Mouse (Mus musculus): ENCODE results near the gene Pcnt. TPM values are rescaled to one million over a fixed set of nuclear protein-coding genes. Genes with fewer than 3 reads are reported as not detected.
A peak's percentile ranks its signal among the peaks of the same experiment; 100 is the strongest.

Gene Pcnt
- polyA plus RNA-seq, 1 experiment from 2014 or later = 18.5 TPM

- ATAC-seq = peak; percentile 15; the same call in 1 of the 2 replicates
- H3K27me3 ChIP-seq (replicated peaks; ENCODE audit: insufficient read depth, low read length) = no peaks in the 10 kb centered on the region
- no peak within 1 kb of the TSS; the same call in 1 of the 2 replicates for H3K4me2 ChIP-seq (replicated peaks; ENCODE audit: low read depth, low read length)
- peaks cover 15% of the 10 kb centered on the region; the same call in 1 of the 2 replicates for H3K4me1 ChIP-seq (ENCODE audit: insufficient read depth, low read depth, low read length)
- TF ChIP-seq EP300 (IDR thresholded peaks at IDR 0.05) = no peak
- TF ChIP-seq CTCF (IDR thresholded peaks at IDR 0.05) = no peak
- peak within 1 kb of the TSS; percentile 87 for H3K27ac ChIP-seq (ENCODE audit: low read length)
- no peak within 1 kb of the TSS for H3K9ac ChIP-seq (replicated peaks; ENCODE audit: low read depth)
- H3K9me3 ChIP-seq (ENCODE audit: low read length) = no peaks in the 10 kb centered on the region
- no peaks in the 10 kb centered on the region for H3K36me3 ChIP-seq (ENCODE audit: insufficient read depth, low read length)
- 44% methylated on average over 5 of the region's 5 CpGs for WGBS
- no peak within 1 kb of the TSS for H3K4me3 ChIP-seq (ENCODE audit: low read depth, low read length)
- peak; percentile 61 for DNase-seq (ENCODE audit: low spot score)
These were observed 6.3 kb upstream of the Pcnt start, which contains the start of gene 2610028H24Rik for GRCm38 (mm10) chr10:76448851-76449250. Gene 2610028H24Rik (plus strand): TSS chr10:76449081.

GRCm38 (mm10) chr10:76447406-76448229, 5.0 kb upstream of the Pcnt start:
- Histone ChIP-seq H3K27ac (ENCODE audit: low read length) (peak overlapping the region; percentile 87), H3K9me3 (ENCODE audit: low read length) (no peaks in the 10 kb centered on the region), H3K9ac (replicated peaks; ENCODE audit: low read depth) (no peak overlapping the region), H3K27me3 (replicated peaks; ENCODE audit: insufficient read depth, low read length) (no peaks in the 10 kb centered on the region), H3K4me1 (ENCODE audit: insufficient read depth, low read depth, low read length) (peaks cover 22% of the 10 kb centered on the region; the same call in 1 of the 2 replicates), H3K4me2 (replicated peaks; ENCODE audit: low read depth, low read length) (no peak overlapping the region), H3K4me3 (ENCODE audit: low read depth, low read length) (no peak overlapping the region), H3K36me3 (ENCODE audit: insufficient read depth, low read length) (no peaks in the 10 kb centered on the region)
- 38% methylated on average over 15 of the region's 15 CpGs for WGBS
- DNase-seq (ENCODE audit: low spot score) (peak; percentile 96), ATAC-seq (peak; percentile 84)
- peak; percentile 95 for TF ChIP-seq EP300 (IDR thresholded peaks at IDR 0.05)
- no peak for TF ChIP-seq CTCF (IDR thresholded peaks at IDR 0.05)

GRCm38 (mm10) chr10:76445996-76446681, 3.6 kb upstream of the Pcnt start:
- H3K9me3 ChIP-seq (ENCODE audit: low read length) = no peaks in the 10 kb centered on the region
- no peaks in the 10 kb centered on the region for H3K27me3 ChIP-seq (replicated peaks; ENCODE audit: insufficient read depth, low read length)
- no peak overlapping the region for H3K4me3 ChIP-seq (ENCODE audit: low read depth, low read length)
- H3K4me2 ChIP-seq (replicated peaks; ENCODE audit: low read depth, low read length) = no peak overlapping the region
- no peak for ATAC-seq
- peaks cover 27% of the 10 kb centered on the region; the same call in 1 of the 2 replicates for H3K4me1 ChIP-seq (ENCODE audit: insufficient read depth, low read depth, low read length)
- H3K27ac ChIP-seq (ENCODE audit: low read length) = peak overlapping the region; percentile 87
- H3K36me3 ChIP-seq (ENCODE audit: insufficient read depth, low read length) = no peaks in the 10 kb centered on the region
- DNase-seq (ENCODE audit: low spot score) = peak; percentile 73
- H3K9ac ChIP-seq (replicated peaks; ENCODE audit: low read depth) = no peak overlapping the region
- 30% methylated on average over 4 of the region's 4 CpGs for WGBS
- TF ChIP-seq EP300 (IDR thresholded peaks at IDR 0.05) = peak; percentile 62; the same call in 1 of the 2 replicates
- no peak for TF ChIP-seq CTCF (IDR thresholded peaks at IDR 0.05)

GRCm38 (mm10) chr10:76440281-76440680, 2.3 kb downstream of the Pcnt start, which contains the start of gene AC141477.1:
Gene AC141477.1 (minus strand): TSS chr10:76440444.
- DNase-seq (ENCODE audit: low spot score) (no peak), ATAC-seq (no peak)
- H3K9me3 ChIP-seq (ENCODE audit: low read length) = no peaks in the 10 kb centered on the region
- H3K4me3 ChIP-seq (ENCODE audit: low read depth, low read length) = no peak within 1 kb of the TSS
- no peaks in the 10 kb centered on the region for H3K27me3 ChIP-seq (replicated peaks; ENCODE audit: insufficient read depth, low read length)
- peaks cover 13% of the 10 kb centered on the region for H3K36me3 ChIP-seq (ENCODE audit: insufficient read depth, low read length)
- H3K27ac ChIP-seq (ENCODE audit: low read length) = peak within 1 kb of the TSS; percentile 97
- H3K4me1 ChIP-seq (ENCODE audit: insufficient read depth, low read depth, low read length) = peaks cover 14% of the 10 kb centered on the region; the same call in 1 of the 2 replicates
- peak within 1 kb of the TSS; percentile 71; the same call in 1 of the 2 replicates for H3K4me2 ChIP-seq (replicated peaks; ENCODE audit: low read depth, low read length)
- TF ChIP-seq EP300 (IDR thresholded peaks at IDR 0.05) (no peak), CTCF (IDR thresholded peaks at IDR 0.05) (no peak)
- H3K9ac ChIP-seq (replicated peaks; ENCODE audit: low read depth) = no peak within 1 kb of the TSS
- 95% methylated on average over 17 of the region's 17 CpGs for WGBS

GRCm38 (mm10) chr10:76439107-76439890, 3.3 kb downstream of the Pcnt start:
- TF ChIP-seq EP300 (IDR thresholded peaks at IDR 0.05) = peak; percentile 88
- TF ChIP-seq CTCF (IDR thresholded peaks at IDR 0.05) = no peak
- peak; percentile 84 for DNase-seq (ENCODE audit: low spot score)

More at GRCm38 (mm10) chr10:76439107-76439890, 3.3 kb downstream of the Pcnt start:
- no peaks in the 10 kb centered on the region for H3K27me3 ChIP-seq (replicated peaks; ENCODE audit: insufficient read depth, low read length)
- peak overlapping the region; percentile 82 for H3K27ac ChIP-seq (ENCODE audit: low read length)
- WGBS = 63% methylated on average over 9 of the region's 9 CpGs
- H3K36me3 ChIP-seq (ENCODE audit: insufficient read depth, low read length) = peaks cover 19% of the 10 kb centered on the region
- no peak overlapping the region for H3K4me2 ChIP-seq (replicated peaks; ENCODE audit: low read depth, low read length)
- no peak overlapping the region for H3K9ac ChIP-seq (replicated peaks; ENCODE audit: low read depth)
- ATAC-seq = peak; percentile 11; the same call in 1 of the 2 replicates
- H3K9me3 ChIP-seq (ENCODE audit: low read length) = no peaks in the 10 kb centered on the region
- H3K4me1 ChIP-seq (ENCODE audit: insufficient read depth, low read depth, low read length) = peaks cover 14% of the 10 kb centered on the region; the same call in 1 of the 2 replicates
- H3K4me3 ChIP-seq (ENCODE audit: low read depth, low read length) = no peak overlapping the region

Data from lung, postnatal 0 days (tissue).